Mouse (Mus musculus): ENCODE data around the gene Folr1.

The Folr1 gene

GRCm38 (mm10) chr7:101832372-101832771 lies 38.2 kb downstream of the Folr1 start:
- no peak for DNase-seq (ENCODE audit: low spot score)

GRCm38 (mm10) chr7:101831437-101831836 lies 39.2 kb downstream of the Folr1 start:
- no peak for DNase-seq (ENCODE audit: low spot score)

- DNase-seq (ENCODE audit: low spot score) = no peak
Measured at GRCm38 (mm10) chr7:101830373-101830772, 40.2 kb downstream of the Folr1 start.

- no peak for DNase-seq (ENCODE audit: low spot score)
Measured at GRCm38 (mm10) chr7:101823758-101824630, 46.6 kb downstream of the Folr1 start.

- peak; percentile 64 for DNase-seq (ENCODE audit: low spot score)
Measured at GRCm38 (mm10) chr7:101822836-101823757, 47.5 kb downstream of the Folr1 start.

- DNase-seq (ENCODE audit: low spot score) = peak; percentile 61
Measured at GRCm38 (mm10) chr7:101821571-101822501, 48.8 kb downstream of the Folr1 start.

- DNase-seq (ENCODE audit: low spot score) = no peak
Measured at GRCm38 (mm10) chr7:101820295-101821030, 50.1 kb downstream of the Folr1 start.

- no peak for DNase-seq (ENCODE audit: low spot score)
Measured at GRCm38 (mm10) chr7:101817861-101818401, 52.7 kb downstream of the Folr1 start, which contains the start of gene Phox2a. TSS of gene Phox2a (plus strand) at chr7:101818313.

All from testis, postnatal 14 days (tissue).